Mouse (Mus musculus): ENCODE data around the gene Tomm34.

The Tomm34 gene

DNA sequence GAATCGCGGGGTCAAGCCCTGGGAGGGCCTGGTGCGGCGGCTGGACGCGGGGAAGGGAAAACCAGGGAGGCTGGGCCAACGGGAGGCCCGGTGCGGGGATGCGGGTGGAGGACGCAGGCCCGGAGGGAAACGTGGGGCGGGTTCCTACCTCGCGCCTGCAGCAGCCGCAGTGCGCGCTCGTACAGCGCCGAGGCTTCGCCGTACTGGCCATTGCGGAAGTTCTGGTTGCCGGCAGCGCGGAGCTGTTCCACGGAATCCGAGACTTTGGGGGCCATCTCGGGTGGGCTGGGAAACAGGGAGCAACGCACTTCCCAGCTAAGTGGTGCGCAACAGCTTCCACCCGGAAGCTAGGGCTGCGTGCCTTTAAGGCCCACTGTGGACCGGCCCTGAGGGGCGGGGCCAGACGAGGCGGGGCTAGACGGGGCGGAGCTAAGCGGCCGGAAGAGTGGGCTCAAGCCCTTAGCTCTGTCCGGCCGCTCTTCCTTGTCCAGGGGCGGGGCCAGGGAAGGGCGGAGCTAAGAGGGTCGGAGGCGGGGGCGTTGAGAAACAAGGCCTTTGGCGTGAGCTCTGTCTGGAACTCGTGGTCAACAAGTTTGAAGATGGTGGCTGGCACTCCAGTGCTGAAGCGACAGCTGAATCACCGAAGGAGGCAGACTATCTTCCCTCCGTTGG is at the start of gene Tomm34:
TSS of gene Tomm34 (minus strand) at position 405 of the 672 bp plus-strand sequence.
- DNase-seq (ENCODE audit: low spot score) = peak; percentile 95

DNA sequence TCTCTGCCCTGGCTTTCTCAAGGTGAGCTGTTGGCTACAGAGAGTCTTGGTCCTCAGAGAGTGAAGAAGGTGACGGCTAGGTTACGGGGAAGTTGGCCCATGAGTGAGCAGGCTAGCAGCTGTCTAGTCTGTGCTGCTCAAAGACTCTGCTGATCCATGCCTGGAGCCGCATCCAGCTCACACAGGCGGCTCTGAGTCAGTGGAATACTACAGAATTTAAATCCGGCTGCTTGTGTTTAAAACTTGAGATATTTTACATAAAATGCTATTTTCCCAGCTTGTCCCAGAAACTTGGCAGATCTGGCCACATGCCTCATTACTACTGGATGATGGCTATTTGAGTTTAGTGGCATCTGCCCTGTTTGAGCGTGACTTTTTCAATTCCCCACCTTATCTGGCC is 48.5 kb upstream of the Tomm34 start:
- DNase-seq (ENCODE audit: low spot score) = no peak

DNA sequence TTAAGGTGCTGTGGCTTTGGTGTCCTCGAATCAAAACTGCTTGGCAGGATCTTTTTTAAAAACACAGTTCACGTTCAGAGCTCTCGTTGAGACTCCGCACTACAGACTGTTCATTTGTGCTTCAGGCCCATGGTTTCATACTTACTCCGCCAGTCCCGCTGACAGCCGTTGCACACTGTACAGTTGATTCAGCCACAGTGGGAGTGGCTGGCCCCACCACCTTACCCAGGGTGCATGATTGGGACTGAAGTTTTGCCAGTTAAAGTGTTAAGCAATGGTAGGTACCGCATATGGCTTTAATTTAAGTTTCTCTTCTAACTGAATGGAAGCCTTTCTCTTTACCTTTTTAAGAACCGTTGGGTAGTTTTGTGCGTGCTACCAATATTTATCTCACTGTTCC is 44.6 kb upstream of the Tomm34 start:
- DNase-seq (ENCODE audit: low spot score) = no peak

DNA sequence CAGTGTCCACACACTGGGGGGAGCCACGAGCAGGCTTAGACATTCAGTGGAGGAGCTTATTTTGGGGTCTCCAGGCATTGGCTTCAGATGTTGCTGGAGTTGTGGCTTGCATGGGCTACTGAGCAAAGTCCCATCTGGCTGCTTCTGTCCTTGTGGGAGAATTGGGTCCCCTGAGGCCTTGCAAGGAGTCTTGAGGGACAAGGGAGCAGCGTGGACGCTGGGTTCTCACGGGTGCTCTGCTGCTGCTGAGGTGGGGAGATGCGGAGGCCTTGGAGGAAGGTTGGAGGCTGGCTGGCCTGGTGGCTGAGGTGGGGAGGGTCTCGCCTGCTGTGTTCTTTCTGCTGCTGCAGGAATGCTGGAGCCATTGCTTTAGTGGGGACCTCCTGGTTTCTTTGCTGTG is 43.1 kb upstream of the Tomm34 start:
- no peak for DNase-seq (ENCODE audit: low spot score)

DNA sequence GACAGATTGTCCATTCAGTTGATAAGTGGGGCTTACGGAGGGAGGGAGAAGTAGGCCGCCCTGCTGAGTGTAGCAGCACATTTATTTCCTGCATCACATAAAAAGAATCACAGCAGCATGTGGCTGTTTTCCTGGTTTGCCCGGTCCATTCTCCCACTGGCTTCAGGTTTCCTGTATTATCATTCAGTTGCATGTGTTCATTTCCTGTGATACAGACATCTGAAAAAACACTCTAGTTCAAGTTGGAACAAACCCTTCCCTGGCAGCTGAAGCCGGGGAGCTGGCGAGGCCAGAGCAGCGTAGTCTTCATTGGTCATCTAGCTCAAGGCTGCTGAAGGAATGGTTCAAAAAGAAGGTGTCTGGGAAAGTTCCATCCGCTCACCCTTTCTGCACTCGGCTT is 40.6 kb upstream of the Tomm34 start:
- DNase-seq (ENCODE audit: low spot score) = no peak

DNA sequence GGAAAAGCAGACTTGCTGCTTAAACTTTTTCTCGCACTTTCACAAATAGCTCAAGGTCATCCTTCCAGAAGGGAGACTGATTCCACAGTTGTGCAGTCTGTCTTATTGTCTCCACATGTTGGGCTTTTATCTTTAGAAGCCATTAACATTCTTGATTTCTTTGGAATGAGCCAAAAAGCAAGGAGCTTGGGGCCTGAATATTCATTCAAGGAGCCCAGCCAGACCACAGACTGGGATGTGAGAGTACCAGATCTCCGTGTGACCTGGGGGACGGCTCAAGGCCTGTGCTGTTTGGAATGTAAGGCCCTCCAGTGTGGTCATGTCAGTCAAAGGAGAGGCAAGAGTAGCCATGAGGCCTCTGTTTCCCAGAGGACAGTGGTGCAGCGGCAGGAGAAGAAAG is 37.5 kb upstream of the Tomm34 start:
- no peak for DNase-seq (ENCODE audit: low spot score)

DNA sequence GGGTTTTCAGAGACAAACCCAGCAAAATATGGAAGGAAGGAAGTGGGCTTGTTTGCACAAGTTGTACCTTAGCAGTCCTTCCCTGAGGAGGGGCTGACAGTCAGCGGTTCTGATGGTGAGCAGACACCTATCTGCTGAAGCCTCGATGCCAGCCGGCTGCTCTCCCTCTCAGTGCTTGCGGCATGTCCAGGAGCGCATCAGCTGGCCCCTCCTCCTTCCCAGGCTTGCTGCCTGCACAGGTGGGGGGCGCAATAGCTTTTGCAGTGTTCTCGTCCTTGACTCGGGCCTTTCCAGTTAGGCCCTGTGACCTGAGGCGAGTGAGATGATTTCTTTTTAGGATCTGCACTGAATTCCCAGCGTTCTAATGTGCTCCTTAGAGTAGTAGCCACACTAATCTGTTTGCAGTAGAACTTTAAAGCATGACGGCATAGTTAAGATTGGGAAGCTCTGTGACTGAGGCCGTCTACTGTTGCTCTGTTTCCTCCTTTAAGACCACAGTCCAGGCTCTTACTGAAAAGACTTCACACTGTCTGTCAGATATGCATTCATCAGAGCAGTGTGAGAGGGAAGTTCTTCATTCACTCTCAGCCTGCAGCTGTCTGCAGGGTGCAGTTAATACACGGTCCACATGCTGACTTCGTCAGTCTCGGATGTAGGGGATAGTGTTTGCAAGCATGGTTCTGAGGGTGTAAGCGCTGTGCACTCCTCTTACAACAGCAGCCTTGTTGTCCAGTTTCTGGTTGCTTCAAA is 36.3 kb upstream of the Tomm34 start:
- DNase-seq (ENCODE audit: low spot score) = no peak

DNA sequence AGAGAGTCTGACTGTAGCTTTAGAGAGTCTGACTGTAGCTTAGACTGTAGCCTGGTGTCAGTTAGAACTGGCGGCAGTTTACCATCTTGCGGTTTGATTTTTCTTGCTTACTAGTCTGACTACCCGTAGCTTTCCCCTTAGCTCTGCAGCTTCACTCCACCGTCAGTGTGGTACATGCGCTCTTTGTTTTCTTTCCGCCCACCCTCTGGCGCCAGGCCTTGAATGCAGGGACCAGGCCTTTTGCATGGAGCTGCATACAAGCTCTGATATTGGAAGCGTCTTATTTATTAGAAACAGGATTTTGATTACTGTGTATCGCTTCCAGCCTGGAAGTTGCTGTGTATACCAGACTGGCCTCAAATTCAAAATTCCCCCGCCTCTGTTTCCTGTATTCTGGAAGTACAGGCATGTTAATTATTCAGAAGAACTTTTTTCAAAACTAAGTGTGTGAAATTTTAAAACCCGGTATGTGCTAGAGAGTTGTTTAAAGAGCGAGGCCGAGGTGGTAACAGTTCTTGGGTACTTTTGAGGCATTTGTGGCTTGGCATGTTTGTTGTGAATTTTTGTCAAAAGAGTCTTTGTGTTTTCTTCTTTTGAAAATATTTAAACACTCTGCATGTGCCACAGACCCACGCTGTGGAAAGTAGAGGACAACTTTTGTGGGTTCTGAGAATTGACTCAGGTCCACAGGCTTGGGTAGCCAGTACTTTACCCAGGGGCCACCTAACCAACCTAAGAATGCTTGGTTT is 35.5 kb upstream of the Tomm34 start:
- DNase-seq (ENCODE audit: low spot score) = no peak

DNA sequence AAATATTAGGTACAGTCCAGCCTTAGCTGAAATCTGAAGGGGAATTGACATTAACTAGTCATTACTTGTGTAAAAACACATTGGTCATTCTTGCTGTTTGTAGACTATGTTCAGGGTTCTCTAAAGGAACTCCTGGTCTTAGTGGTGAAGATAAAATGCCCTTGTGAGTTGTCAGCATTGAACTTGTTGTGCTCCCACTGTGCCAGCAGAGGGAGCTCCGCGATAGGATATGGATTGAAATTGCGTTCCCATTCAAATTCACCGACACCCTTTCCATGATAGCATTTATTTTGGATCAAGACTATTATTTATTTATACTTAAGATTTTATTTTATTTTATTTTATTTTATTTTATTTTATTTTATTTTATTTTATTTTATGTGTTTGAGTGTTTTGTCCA is 32.5 kb upstream of the Tomm34 start:
- peak; percentile 67 for DNase-seq (ENCODE audit: low spot score)

DNA sequence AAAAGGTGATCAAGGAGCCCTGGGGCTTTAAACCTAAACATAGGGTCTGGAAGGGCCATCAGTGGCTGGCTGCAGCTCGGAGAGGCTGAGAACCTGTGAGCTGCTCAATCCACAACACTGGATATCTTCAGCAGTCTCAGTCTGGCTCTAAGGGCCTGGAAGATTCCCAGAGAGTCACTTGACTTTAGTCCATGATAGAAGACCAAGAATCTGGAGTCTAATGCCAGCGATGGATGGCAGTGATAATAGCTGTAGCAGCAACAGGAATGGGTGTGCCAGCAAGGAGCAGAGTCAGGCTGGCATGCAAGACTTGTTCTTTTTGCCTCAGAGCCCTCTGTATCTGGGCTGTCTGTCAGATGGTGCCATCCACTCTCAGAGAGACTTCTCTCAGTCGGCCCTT is 31.4 kb upstream of the Tomm34 start:
- DNase-seq (ENCODE audit: low spot score) = peak; percentile 33

DNA sequence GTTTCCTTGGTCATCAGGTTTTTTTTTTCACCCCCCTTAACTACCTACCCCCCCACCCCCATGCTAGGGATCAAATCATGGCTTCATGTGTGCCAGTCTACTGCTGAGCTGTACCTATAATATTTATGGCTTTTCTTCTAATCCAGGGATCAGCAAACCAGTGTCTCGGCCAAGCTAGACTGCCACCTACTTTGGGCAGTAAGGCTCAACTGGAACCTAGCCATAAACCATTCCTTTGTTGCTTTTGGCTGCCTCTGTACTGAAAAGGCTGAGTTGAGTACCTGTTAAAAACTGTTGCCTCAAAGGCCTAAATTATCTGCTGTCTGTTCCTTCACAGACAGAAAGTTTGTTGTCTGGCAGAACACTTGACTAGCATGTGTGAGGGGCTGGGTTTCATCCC is 31.0 kb upstream of the Tomm34 start:
- DNase-seq (ENCODE audit: low spot score) = peak; percentile 14

DNA sequence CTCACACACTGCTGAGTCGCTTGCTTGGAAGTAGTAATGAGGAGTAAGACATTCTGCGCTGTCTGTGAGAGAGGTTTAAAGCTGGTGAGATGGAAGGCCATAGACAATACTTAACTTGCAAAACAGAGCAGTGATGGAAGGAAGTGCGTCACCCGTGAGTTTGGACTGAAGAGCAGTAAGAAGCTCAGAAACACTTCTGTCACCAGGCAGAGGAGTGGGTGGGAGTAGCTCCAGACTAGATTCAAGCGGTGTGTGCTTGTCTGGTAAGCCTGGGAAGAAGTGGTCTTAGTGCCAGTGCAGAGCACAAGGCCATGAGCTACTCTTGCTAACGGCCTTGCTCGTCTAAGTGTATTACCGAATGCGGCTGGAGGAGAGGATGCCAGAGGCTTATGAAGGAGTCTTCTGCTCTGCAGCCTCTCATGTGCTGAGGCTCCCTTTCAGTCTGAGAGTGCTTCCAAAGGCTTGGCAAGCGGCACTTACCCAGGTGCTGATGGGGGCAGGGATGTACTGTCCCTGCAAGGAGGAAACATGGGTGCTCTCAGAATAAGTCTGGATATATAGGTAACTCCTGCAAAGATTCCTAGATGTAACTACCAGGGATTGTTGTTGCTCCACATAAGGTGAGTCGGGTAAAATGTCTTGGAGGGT is 27.8 kb upstream of the Tomm34 start:
- no peak for DNase-seq (ENCODE audit: low spot score)

DNA sequence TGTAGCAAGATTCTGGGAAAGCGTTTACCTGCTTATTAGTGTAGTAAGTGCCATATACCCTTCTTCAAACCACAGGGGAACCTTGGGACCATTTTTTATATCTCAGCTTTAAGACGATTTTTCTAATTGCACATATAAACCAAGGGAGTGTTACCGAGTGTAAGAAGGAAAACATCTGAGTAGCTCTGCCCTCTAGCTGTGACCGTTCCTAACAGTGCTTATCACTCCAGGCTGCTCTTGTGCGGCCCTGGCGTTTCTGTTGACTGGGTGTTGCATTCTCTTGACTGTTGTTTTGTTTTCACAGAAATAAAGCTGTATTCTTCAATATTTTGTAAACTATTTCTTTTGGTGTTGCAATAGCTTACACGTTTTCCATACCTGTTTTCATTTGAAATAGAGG is 23.2 kb upstream of the Tomm34 start:
- DNase-seq (ENCODE audit: low spot score) = no peak

DNA sequence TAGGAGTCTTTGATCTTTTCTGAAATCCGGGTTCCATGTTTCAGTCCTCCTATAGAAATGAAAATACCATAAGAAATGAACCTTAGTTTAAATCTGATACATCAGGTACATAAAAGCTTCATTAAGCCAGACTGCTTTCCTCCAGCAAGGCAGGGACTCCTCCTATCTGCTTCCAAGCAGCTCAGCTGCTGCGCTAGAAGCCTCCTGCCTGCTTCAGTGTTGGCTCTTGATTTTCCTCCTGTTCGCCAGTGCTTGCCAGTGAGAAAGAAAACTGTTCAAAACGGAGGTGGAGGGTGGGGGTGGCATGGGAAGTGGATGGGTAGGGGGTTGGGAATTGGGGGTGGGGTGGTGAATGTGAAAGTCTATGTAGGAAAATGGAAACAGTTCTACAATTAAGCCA is 18.5 kb upstream of the Tomm34 start:
- no peak for DNase-seq (ENCODE audit: low spot score)

DNA sequence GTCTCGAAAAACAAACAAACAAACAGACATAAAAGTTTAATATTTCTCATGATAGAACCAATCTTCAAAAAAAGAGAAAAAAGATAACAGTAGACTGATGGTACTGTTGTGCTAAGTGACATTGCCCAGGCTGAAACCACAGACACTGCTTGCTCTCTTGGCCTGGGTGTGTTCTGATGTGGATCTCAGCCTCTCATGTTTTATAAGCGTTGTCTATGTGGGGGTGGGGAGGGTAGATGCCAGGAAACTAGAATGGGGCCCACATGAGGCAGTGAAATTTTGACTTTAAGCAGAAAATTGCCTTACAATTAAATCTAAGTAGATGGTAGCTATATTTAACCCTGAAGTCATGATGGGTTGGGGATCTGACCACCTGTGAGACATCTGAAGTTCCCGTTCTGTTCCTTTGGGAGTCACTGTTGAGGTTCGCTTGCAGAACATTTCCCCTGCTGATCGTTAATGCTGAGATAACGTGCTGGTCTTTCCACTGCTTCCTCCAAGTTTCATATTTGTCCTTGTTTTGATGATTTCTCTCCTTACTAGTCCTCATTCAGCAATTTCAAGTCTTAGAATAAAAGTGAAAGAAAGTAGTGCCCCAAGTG is 16.5 kb upstream of the Tomm34 start:
- DNase-seq (ENCODE audit: low spot score) = no peak

DNA sequence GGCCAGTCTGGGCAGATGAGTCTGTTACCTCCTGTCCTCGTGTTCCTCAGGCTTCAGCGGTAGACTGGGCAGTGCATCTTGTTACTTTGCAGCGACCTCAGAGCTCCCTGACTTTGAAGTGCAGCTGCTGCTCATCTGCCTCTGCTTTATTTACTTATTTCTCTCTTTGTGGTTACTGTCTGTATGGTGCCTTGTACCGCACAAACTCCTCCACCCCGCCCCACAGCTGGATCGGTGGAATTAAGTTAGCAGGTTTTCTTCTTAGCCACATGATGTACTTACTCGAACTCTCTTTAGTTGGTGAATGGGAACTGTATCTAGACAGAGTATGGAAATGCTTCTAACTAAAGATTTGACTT is 13.4 kb upstream of the Tomm34 start:
- no peak for DNase-seq (ENCODE audit: low spot score)

DNA sequence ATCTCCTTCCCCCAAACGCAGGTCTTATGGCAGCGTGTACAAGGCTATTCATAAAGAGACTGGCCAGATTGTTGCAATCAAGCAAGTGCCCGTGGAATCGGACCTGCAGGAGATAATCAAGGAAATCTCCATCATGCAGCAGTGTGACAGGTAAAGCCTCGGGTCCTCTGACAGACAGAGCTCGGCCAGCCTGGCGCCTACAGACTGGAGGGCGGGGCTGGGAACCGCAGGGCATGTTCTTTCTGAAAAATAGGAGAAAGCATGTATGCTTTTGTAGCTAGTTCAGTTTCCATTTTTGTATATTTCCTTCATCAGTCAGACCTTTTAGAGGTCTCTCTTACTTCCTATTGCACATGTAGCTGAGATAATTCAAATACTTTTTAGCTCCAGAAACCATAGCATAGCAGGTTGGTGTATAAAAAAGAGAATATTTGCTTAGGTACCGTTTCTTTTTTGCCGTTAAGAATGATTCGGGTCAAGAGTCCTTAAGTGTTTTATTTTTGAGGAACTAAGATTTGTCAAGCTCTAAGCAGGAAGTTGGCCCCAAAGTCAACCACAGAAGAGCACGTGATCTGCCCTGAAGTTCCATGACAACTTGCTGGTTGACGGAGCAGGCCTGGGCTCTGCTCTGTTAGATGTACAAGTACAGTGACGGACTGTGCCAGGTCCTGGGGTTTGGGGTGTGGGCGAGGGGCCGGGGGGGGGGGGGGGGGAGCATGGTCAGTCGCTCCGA is 12.8 kb upstream of the Tomm34 start:
- DNase-seq (ENCODE audit: low spot score) = no peak

DNA sequence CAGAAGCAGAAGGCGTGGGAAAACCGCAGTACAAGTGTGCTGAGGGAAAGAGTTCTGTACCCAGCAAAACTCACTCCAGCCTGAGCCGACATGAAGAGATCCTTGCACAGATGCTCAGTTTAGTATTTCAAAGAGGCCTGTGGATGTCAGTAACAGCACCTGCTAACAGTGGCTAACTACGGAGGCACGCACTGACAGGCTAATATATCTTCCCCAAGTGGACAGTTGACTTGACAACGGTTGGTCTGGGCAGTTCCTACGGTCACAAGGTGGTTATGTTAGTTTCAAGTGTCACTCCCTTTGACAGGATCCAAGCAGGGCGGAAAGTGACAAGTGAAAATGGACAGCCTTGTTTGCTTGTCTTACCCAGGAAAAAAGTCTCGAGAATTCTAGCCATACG is 11.2 kb upstream of the Tomm34 start:
- DNase-seq (ENCODE audit: low spot score) = no peak

DNA sequence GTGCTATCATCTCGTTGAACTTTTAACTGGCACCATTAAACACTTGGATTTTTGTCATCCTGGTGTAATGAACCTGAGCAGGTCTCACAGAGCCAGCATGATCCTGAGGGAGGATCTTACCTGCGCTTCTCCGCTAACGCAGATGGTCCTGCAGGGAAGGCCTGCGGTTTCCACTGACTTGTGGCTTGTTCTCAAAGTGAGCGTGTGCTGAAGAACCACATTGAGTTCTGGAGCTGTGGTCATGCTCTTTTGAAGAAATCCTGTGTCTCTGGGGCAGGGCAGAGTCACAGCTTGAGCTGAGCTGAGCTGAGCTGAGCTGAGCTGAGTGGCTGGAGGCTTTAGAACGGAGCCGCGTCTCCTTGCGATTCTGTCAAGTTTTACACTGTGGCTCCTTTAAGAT is 10.6 kb upstream of the Tomm34 start:
- DNase-seq (ENCODE audit: low spot score) = no peak

DNA sequence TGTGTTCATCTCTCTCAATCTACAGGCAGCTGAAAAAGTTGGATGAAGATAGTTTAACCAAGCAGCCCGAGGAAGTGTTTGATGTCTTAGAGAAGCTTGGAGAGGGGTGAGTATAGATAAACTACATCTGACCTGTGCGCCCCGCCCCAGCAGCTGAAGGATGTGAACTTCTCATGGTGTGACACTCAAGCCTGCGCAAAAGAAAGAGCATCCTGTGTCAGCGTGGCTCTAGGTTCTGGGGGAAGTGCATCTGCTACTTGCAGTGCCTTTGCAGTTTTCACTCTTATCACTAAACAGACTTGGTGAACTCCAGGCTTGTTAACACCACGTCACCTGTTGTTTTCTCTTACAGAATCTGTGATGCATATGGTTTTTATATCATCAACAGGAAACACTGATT is 8.5 kb upstream of the Tomm34 start:
- DNase-seq (ENCODE audit: low spot score) = no peak

DNA sequence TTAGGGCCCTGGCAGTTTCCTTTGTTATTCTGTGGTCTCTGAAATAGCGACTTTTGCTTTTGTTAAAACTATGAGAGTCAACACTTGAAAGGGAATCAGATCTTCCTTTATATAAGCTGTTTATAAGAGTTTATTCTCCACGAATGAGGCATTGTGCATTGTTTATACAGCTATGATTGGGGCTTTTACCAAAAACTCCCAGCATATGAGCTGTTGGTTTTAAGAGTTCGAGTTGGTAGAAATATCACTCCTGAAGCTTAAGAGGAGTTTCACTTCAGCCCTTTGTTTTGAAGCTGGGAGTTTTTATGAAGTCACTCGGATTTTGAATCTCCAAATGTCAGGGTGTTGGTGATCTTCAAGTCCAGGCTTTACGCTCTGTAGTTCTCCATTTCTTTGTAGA is 6.9 kb upstream of the Tomm34 start:
- DNase-seq (ENCODE audit: low spot score) = no peak

All from adipocyte (in vitro differentiated cells).